In genomic region chr12:36028968-36029645, GRCm38 (mm10) we compare ENCODE assay signal across 11 mouse cellular contexts. TPM values are rescaled to one million over a fixed set of nuclear protein-coding genes. Genes with fewer than 3 reads are reported as not detected.
DNase-seq lines count a peak whose midpoint lies in the region; ATAC-seq and TF ChIP-seq lines count a peak whose summit lies in the region.
"Had no signal": no experiment of that assay in that cellular context is flagged by ENCODE, and none has a peak within 500 bp of the region (broad histone marks: within the 10 kb centered on the region; RNA-seq: fewer than 3 reads in every experiment).

No protein-coding gene starts in this region.

- DNase-seq in gastrocnemius, adult 2 months: peak; percentile 26
- DNase-seq in gastrocnemius, postnatal 14 days: no peak
- DNase-seq in lung, adult 18-20 months: no peak
- DNase-seq in CD4-positive, CD25-positive, alpha-beta regulatory T cell, adult 2 months (ENCODE audit: low read depth, low spot score): peak; percentile 29
- peak; percentile 41 to 50 for DNase-seq in left cerebral cortex, postnatal 36 days (ENCODE audit: low spot score in 2 of 2)
- DNase-seq in urinary bladder, postnatal 25 days (ENCODE audit: low spot score): no peak

- WGBS in lung, embryonic 15.5 days: 51% methylated on average over 5 of the region's 5 CpGs
- 76% methylated on average over 5 of the region's 5 CpGs for WGBS in kidney, embryonic 16.5 days

- H3K9ac ChIP-seq in lung, embryonic 15.5 days: no peak overlapping the region
- no peak overlapping the region for H3K9ac ChIP-seq in kidney, embryonic 16.5 days (replicated peaks; ENCODE audit: low read length)

- no peaks in the 10 kb centered on the region for H3K9me3 ChIP-seq in lung, embryonic 15.5 days
- peaks cover 5% of the 10 kb centered on the region; the same call in 1 of the 2 replicates for H3K9me3 ChIP-seq in kidney, embryonic 16.5 days (ENCODE audit: low read length)

- peaks cover 20% of the 10 kb centered on the region for H3K4me1 ChIP-seq in lung, embryonic 15.5 days
- no peaks in the 10 kb centered on the region for H3K4me1 ChIP-seq in kidney, embryonic 16.5 days (ENCODE audit: insufficient read depth, low read length)

- no peaks in the 10 kb centered on the region for H3K27me3 ChIP-seq in lung, embryonic 15.5 days
- no peaks in the 10 kb centered on the region for H3K27me3 ChIP-seq in kidney, embryonic 16.5 days (ENCODE audit: insufficient read depth, low read length)

- peak overlapping the region; percentile 47 for H3K4me3 ChIP-seq in gastrocnemius, adult 2 months
- H3K4me3 ChIP-seq in lung, embryonic 15.5 days: no peak overlapping the region
- no peak overlapping the region for H3K4me3 ChIP-seq in kidney, embryonic 16.5 days (ENCODE audit: low read length)

- no peak for ATAC-seq in lung, embryonic 15.5 days (ENCODE audit: borderline replicate concordance, extremely low read depth, low FRiP score, low TSS enrichment)
- ATAC-seq in kidney, embryonic 16.5 days (ENCODE audit: low FRiP score, low TSS enrichment): no peak

- no peak for TF ChIP-seq CTCF in gastrocnemius, adult 2 months (IDR thresholded peaks at IDR 0.05)

- H3K36me3 ChIP-seq in lung, embryonic 15.5 days: no peaks in the 10 kb centered on the region
- H3K36me3 ChIP-seq in kidney, embryonic 16.5 days (ENCODE audit: insufficient read depth, low read length): no peaks in the 10 kb centered on the region; the same call in 1 of the 2 replicates

- H3K27ac ChIP-seq in gastrocnemius, adult 2 months: peak overlapping the region; percentile 79
- H3K27ac ChIP-seq in lung, embryonic 15.5 days: peak overlapping the region; percentile 72
- H3K27ac ChIP-seq in kidney, embryonic 16.5 days (ENCODE audit: low read length): no peak overlapping the region
- H3K27ac ChIP-seq: macrophage had no signal

- H3K4me2 ChIP-seq in lung, embryonic 15.5 days: no peak overlapping the region
- H3K4me2 ChIP-seq in kidney, embryonic 16.5 days (replicated peaks; ENCODE audit: low read depth, low read length): no peak overlapping the region

- intact Hi-C loops in gastrocnemius, adult 2 months (cut with DNase I): no loop called here
- intact Hi-C loops in gastrocnemius, postnatal 14 days (cut with DNase I; ENCODE audit: low total_unique reads): no loop called here
- intact Hi-C loops in left cerebral cortex, postnatal 36 days (cut with DNase I): no loop called here

RNA-seq across cellular contexts. Expression of gene Tspan13, which starts 13.2 kb away (rescaled TPM):
- total RNA-seq in gastrocnemius, adult 2 months (2021): 10 to 100 TPM; 19.4 to 23.0 TPM
- 10 to 100 TPM; 42.4 to 47.0 TPM for total RNA-seq in gastrocnemius, postnatal 14 days (2021)
- 122 and 131 TPM in 2 replicates for polyA plus RNA-seq in lung, embryonic 15.5 days (2015; fragmentation: Nextera tagmentation; extraction: Ambion mirVana)
- total RNA-seq in left cerebral cortex, postnatal 36 days (2021): 100 to 1,000 TPM; 192 to 206 TPM
- polyA plus RNA-seq in kidney, embryonic 16.5 days (2015; fragmentation: Nextera tagmentation; extraction: Ambion mirVana): 91.3 and 108 TPM in 2 replicates

RNA-seq across cellular contexts. Expression of gene Agr2, which starts 36.4 kb away (rescaled TPM):
- not detected for total RNA-seq in gastrocnemius, adult 2 months (2021)
- total RNA-seq in gastrocnemius, postnatal 14 days (2021): not detected
- 2.6 and 3.2 TPM in 2 replicates for polyA plus RNA-seq in lung, embryonic 15.5 days (2015; fragmentation: Nextera tagmentation; extraction: Ambion mirVana)
- total RNA-seq in left cerebral cortex, postnatal 36 days (2021): not detected
- polyA plus RNA-seq in kidney, embryonic 16.5 days (2015; fragmentation: Nextera tagmentation; extraction: Ambion mirVana): 2.2 and 2.6 TPM in 2 replicates
- total RNA-seq: layer of hippocampus, postnatal 10 days had no signal
- polyA plus RNA-seq: macrophage; neural tube, embryonic 14.5 days had no signal

Comparison
In these comparisons a context has a peak if more than half of its experiments do, and no peak if none do; other contexts are left out.
1. DNase-seq: peak in gastrocnemius, adult 2 months (single experiment), CD4-positive, CD25-positive, alpha-beta regulatory T cell, adult 2 months (single experiment) and left cerebral cortex, postnatal 36 days (2 of 2); none in gastrocnemius, postnatal 14 days (single experiment), lung, adult 18-20 months (0 of 2) and urinary bladder, postnatal 25 days (single experiment).
2. RNA of gene Tspan13, which starts 13.2 kb away (total RNA-seq): 192 to 206 TPM in left cerebral cortex, postnatal 36 days; 42.4 to 47.0 TPM in gastrocnemius, postnatal 14 days and 19.4 to 23.0 TPM in gastrocnemius, adult 2 months; every median in the first group is over 4 times any median in the second.